Mouse (Mus musculus) limb, embryonic 13.5 days (tissue): ENCODE results near the gene Glis3. TPM values are rescaled to one million over a fixed set of nuclear protein-coding genes. Genes with fewer than 3 reads are reported as not detected.
A peak's percentile ranks its signal among the peaks of the same experiment; 100 is the strongest.

Experiments used
- ATAC-seq: fragments of 200-750 bp; cut with Nextera tagmentation; 2 replicates; pipeline ENCODE4 v1.8.0; 2017; ENCODE audit warnings: low read depth, moderate number of reproducible peaks, moderate TSS enrichment; ENCODE audit not compliant: low FRiP score
- H3K27ac ChIP-seq: fragments of 300-500 bp; sonication (generic); 2 replicates; pipeline ENCODE4 v1.5.1; 2015; ENCODE audit warnings: inconsistent platforms, mild to moderate bottlenecking, moderate library complexity
- H3K27me3 ChIP-seq: fragments of 300-500 bp; sonication (generic); 2 replicates; pipeline ENCODE4 v1.6.1; 2015; ENCODE audit warnings: mild to moderate bottlenecking, inconsistent platforms
- H3K36me3 ChIP-seq: fragments of 300-500 bp; sonication (generic); 2 replicates; pipeline ENCODE4 v1.6.1; 2015; ENCODE audit warnings: inconsistent platforms, mild to moderate bottlenecking, moderate library complexity
- H3K4me1 ChIP-seq: fragments of 300-500 bp; sonication (generic); 2 replicates; pipeline ENCODE4 v1.6.1; 2015; ENCODE audit warnings: inconsistent platforms
- H3K4me2 ChIP-seq: fragments of 300-500 bp; sonication (generic); replicated peaks from 2 replicates; pipeline ENCODE4 v1.6.1; 2015; ENCODE audit warnings: inconsistent platforms, mild to moderate bottlenecking, moderate library complexity
- H3K4me3 ChIP-seq: fragments of 300-500 bp; sonication (generic); 2 replicates; pipeline ENCODE4 v1.5.1; 2015; ENCODE audit warnings: moderate library complexity, mild to moderate bottlenecking, inconsistent platforms
- H3K9ac ChIP-seq: fragments of 300-500 bp; sonication (generic); 2 replicates; pipeline ENCODE4 v1.6.1; 2015; ENCODE audit warnings: mild to moderate bottlenecking, inconsistent platforms
- H3K9me3 ChIP-seq: fragments of 300-500 bp; sonication (generic); 2 replicates; pipeline ENCODE4 v1.6.1; 2016; ENCODE audit warnings: inconsistent platforms
- WGBS: fragments of 180-500 bp; shearing (Covaris S2); methylation state at CpG from one replicate; pipeline ENCODE4 v1.1.7; 2015; 5-methylcytosine and 5-hydroxymethylcytosine counted together
- polyA plus RNA-seq: library from polyadenylated mRNA; unstranded; fragments of >200 nt; fragmentation: Nextera tagmentation; extraction: Ambion mirVana; gene quantifications from 2 replicates; pipeline ENCODE4 v1.2.1, GENCODE M21; 2015

Glis3 gene
- polyA plus RNA-seq, 1 experiment from 2014 or later, result 4.7 TPM

DNA sequence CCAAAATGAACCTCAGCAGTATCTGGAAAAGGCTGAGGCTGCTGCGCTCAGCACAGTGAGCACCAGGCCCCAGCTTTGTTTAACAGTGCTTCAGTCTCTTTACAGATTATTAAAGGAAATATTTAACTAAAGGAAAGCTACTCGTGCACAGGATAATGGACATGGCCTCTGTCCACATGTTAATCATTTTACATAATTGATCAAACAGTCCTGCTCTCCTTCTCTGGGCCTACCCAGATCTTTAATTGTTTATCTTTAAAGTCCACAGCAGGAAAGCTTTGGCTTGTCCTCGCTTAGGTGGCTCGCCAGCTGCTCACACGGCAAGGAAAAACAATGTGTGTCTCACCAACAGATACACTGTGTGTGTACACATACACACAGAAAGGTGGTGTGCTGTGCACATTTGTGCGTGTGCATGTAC lies 159.1 kb downstream of the Glis3 start:
- 71% methylated on average over 6 of the region's 6 CpGs for WGBS
- Histone ChIP-seq H3K9ac (no peak overlapping the region), H3K27ac (no peak overlapping the region), H3K27me3 (no peaks in the 10 kb centered on the region), H3K4me2 (no peak overlapping the region), H3K4me1 (peaks cover 46% of the 10 kb centered on the region), H3K9me3 (no peaks in the 10 kb centered on the region), H3K36me3 (no peaks in the 10 kb centered on the region), H3K4me3 (no peak overlapping the region)
- ATAC-seq, result no peak

DNA sequence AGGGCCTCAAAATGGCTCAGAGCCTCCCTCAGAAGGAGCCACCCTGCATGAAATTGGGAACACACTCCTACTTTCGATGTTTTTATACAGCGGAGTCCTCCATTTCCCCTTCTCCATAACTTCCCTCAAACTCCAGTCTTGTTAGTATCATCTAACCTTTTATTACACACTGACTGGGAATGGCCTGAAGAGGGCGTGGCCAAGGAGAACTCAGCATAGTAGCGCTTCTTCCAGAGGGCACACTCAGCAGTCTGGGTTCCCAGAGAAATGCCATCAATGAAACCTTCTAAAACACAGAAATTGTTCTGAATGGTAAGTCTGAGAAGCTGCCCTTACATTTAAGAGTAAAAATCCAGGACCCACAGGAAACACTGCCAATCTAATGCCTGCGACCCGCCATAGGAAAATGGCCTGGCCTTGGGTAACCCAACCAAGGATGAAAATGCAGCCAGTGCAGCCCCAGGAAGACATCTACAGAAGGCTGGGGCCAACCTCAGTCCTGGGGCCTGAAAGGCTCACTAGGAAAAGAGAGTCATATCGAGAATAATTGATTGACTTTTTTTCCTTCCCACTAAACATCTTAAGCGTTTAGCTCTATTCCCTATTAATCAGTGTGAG lies 159.6 kb downstream of the Glis3 start:
- Histone ChIP-seq H3K27me3 (no peaks in the 10 kb centered on the region), H3K27ac (no peak overlapping the region), H3K36me3 (no peaks in the 10 kb centered on the region), H3K4me2 (no peak overlapping the region), H3K9me3 (no peaks in the 10 kb centered on the region), H3K9ac (no peak overlapping the region), H3K4me3 (no peak overlapping the region), H3K4me1 (peaks cover 46% of the 10 kb centered on the region)
- no peak for ATAC-seq
- WGBS, result 86% methylated on average over 8 of the region's 8 CpGs

DNA sequence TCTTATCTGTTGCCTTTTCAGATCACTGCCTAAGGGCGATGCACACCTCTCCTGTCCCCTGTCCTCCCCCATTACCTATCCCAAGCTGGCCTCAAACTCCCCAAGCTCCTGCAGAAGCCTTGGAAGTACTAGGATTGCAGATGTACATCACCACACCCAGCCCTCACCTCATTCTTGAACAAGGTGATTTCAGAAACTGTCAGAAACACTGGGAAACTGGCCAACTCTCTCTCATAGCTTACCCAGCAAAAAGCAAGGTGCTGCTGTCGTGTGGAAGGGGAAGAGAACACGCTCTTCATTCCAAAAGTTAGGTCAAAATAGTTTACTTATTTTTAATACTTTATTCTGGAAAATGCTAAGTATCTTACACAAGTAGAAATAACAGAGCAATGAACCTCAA lies 160.6 kb downstream of the Glis3 start:
- Histone ChIP-seq H3K36me3 (no peaks in the 10 kb centered on the region), H3K4me2 (no peak overlapping the region), H3K4me3 (no peak overlapping the region), H3K9ac (no peak overlapping the region), H3K27ac (no peak overlapping the region), H3K27me3 (no peaks in the 10 kb centered on the region), H3K4me1 (peaks cover 52% of the 10 kb centered on the region), H3K9me3 (no peaks in the 10 kb centered on the region)
- ATAC-seq, result no peak
- 70% methylated on average over 3 of the region's 3 CpGs for WGBS

DNA sequence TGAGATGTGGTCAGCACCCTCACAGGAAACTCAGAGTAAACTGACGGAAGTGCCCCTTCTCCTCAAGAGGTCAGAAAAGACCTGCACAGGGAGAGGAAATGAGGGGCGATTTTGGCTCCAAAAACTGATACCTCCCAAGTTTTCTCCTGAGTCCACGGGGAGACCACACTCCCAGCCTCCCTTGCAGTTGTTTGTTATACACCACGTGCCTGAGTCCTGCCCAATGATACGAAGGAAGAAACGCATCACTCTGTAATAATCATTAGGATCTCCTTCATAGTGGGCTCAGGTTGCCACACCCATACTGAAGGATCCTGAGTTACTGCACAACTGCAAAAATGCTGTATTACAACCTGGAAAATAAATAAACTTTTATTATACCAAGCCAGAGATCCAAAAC lies 161.0 kb downstream of the Glis3 start:
- no peak overlapping the region for H3K9ac ChIP-seq
- WGBS, result 81% methylated on average over 6 of the region's 6 CpGs
- no peaks in the 10 kb centered on the region for H3K27me3 ChIP-seq

DNA sequence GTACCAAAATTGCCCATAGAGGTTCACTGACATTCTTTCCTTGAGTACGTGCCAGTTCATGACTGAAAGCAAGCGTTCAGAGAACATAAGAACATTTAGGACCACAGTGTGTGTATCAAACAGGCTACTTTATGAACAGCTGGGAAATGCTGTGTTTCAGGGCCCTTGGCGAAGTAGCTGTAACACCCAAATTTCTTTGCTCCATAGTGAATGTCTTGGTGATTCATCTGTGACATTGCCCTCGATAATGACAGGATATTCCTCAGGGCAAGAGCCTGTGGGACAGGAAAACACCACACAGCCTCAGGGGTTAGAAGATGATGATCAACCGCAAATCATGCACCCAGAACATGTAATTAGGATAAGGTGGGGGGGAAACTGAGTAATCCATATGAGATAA lies 161.6 kb downstream of the Glis3 start:
- H3K4me1 ChIP-seq, result peaks cover 48% of the 10 kb centered on the region
- ATAC-seq, result no peak
- H3K4me3 ChIP-seq, result no peak overlapping the region
- 59% methylated on average over 5 of the region's 5 CpGs for WGBS
- H3K27ac ChIP-seq, result no peak overlapping the region
- H3K9ac ChIP-seq, result no peak overlapping the region
- no peak overlapping the region for H3K4me2 ChIP-seq
- no peaks in the 10 kb centered on the region for H3K27me3 ChIP-seq
- no peaks in the 10 kb centered on the region for H3K36me3 ChIP-seq
- H3K9me3 ChIP-seq, result no peaks in the 10 kb centered on the region

More for the DNA sequence above, 161.0 kb downstream of the Glis3 start:
- Histone ChIP-seq H3K36me3 (no peaks in the 10 kb centered on the region), H3K4me1 (peaks cover 47% of the 10 kb centered on the region), H3K4me3 (no peak overlapping the region), H3K27ac (no peak overlapping the region), H3K9me3 (no peaks in the 10 kb centered on the region), H3K4me2 (no peak overlapping the region)
- ATAC-seq, result no peak

DNA sequence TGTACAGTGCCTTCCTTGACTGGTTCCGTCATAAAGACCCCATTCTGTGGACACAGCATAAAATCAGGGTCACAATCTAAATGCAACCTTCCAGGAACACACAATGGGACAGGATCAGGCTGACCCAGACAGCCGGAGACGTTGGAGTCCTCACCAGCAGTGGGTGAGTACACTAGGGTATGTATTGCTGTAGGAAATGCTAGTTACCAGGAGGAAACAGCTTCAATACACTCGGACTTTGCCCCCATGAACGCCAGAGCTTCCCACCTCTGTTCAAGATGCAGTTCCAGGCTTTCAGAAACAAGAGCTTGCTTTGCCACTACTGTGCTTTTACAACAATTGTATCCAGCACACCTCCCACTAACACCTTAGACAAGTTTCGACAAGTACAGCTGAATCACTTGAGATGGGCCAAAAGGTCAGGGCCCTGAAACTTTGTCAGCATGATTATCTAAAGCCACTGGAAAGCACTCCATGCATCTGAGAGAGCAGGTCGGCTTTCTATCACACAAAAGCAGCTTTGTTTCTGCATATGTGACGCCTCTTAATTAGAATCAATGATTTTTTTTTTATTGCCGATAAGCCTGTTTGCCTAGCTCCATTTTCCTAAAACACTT lies 162.3 kb downstream of the Glis3 start:
- Histone ChIP-seq H3K27me3 (no peaks in the 10 kb centered on the region), H3K36me3 (no peaks in the 10 kb centered on the region), H3K4me1 (peaks cover 52% of the 10 kb centered on the region), H3K4me2 (no peak overlapping the region), H3K9ac (no peak overlapping the region), H3K9me3 (no peaks in the 10 kb centered on the region), H3K27ac (no peak overlapping the region), H3K4me3 (no peak overlapping the region)
- ATAC-seq, result no peak
- WGBS, result 54% methylated on average over 9 of the region's 9 CpGs

DNA sequence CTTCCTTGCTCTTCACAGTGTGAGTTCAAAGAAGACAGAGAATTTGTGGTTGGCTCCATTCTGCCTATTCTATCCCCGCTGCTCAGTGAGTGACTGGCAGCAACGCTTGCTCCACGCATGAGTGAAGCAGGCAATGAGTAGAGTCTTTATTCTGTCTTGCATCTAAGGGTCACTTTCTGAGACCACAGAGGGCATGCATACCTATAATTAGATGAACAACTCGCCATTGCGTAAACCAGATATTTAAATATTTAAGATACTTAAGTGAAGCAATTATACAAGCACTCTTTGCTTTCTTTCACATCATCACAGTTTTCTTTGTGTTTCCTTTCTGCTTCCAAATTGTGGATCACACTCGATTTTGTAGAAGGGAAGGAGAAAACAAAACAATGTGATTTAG lies 163.4 kb downstream of the Glis3 start:
- Histone ChIP-seq H3K4me2 (no peak overlapping the region), H3K9me3 (no peaks in the 10 kb centered on the region), H3K27me3 (no peaks in the 10 kb centered on the region), H3K36me3 (no peaks in the 10 kb centered on the region), H3K9ac (no peak overlapping the region), H3K4me3 (no peak overlapping the region), H3K4me1 (peaks cover 60% of the 10 kb centered on the region), H3K27ac (no peak overlapping the region)
- no peak for ATAC-seq
- WGBS, result 87% methylated on average over 6 of the region's 6 CpGs

- Histone ChIP-seq H3K4me3 (no peak overlapping the region), H3K4me1 (peaks cover 27% of the 10 kb centered on the region), H3K27ac (0 out of 2 replicates have a peak overlapping the region, but pooled peaks have one; percentile 44), H3K4me2 (peak overlapping the region; percentile 51), H3K36me3 (no peaks in the 10 kb centered on the region), H3K27me3 (no peaks in the 10 kb centered on the region), H3K9ac (no peak overlapping the region), H3K9me3 (peaks cover 5% of the 10 kb centered on the region; the same call in 1 of the 2 replicates)
- WGBS, result 15% methylated on average over 11 of the region's 11 CpGs
- ATAC-seq, result peak; percentile 90
Measured at GRCm38 (mm10) chr19:28512475-28512874, 167.4 kb downstream of the Glis3 start.

DNA sequence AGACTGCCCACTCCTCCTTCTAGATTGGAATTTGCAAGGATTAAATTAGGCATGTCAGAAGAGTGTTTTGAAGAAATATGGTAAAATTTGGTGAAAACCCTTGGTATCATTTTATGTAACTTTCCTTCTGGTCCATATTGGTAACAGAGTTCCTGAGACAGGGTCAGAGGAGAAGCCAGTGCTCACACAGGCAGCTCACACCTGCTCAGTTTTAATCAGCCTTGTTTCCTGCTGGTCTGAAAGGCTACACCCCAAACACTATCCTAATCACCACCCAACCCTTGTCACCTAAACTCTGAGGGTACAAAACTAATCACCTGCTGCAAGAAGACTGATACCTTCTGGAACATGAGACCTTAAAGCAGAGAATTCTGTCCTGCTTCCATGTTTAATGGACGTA lies 168.0 kb downstream of the Glis3 start:
- Histone ChIP-seq H3K27me3 (no peaks in the 10 kb centered on the region), H3K36me3 (no peaks in the 10 kb centered on the region), H3K4me2 (peak overlapping the region; percentile 51; the same call in 1 of the 2 replicates), H3K9ac (no peak overlapping the region), H3K9me3 (peaks cover 5% of the 10 kb centered on the region; the same call in 1 of the 2 replicates), H3K4me1 (peaks cover 24% of the 10 kb centered on the region), H3K4me3 (no peak overlapping the region), H3K27ac (no peak overlapping the region)
- ATAC-seq, result no peak
- WGBS, result 38% methylated on average over 1 of the region's 1 CpGs

- Histone ChIP-seq H3K4me2 (no peak overlapping the region), H3K27ac (no peak overlapping the region), H3K9ac (no peak overlapping the region), H3K4me1 (peaks cover 10% of the 10 kb centered on the region), H3K36me3 (no peaks in the 10 kb centered on the region), H3K9me3 (peaks cover 5% of the 10 kb centered on the region; the same call in 1 of the 2 replicates), H3K27me3 (no peaks in the 10 kb centered on the region; the same call in 1 of the 2 replicates), H3K4me3 (no peak overlapping the region)
- no peak for ATAC-seq
- 66% methylated on average over 6 of the region's 6 CpGs for WGBS
Measured at GRCm38 (mm10) chr19:28505376-28505775, 174.5 kb downstream of the Glis3 start.

GRCm38 (mm10) chr19:28503011-28503410 lies 176.9 kb downstream of the Glis3 start:
- no peak overlapping the region for H3K4me3 ChIP-seq
- H3K36me3 ChIP-seq, result no peaks in the 10 kb centered on the region
- no peak overlapping the region for H3K27ac ChIP-seq
- peaks cover 10% of the 10 kb centered on the region for H3K4me1 ChIP-seq
- 64% methylated on average over 12 of the region's 12 CpGs for WGBS
- H3K27me3 ChIP-seq, result no peaks in the 10 kb centered on the region; the same call in 1 of the 2 replicates
- no peaks in the 10 kb centered on the region for H3K9me3 ChIP-seq
- H3K9ac ChIP-seq, result no peak overlapping the region
- ATAC-seq, result no peak
- H3K4me2 ChIP-seq, result peak overlapping the region; percentile 11; the same call in 1 of the 2 replicates

DNA sequence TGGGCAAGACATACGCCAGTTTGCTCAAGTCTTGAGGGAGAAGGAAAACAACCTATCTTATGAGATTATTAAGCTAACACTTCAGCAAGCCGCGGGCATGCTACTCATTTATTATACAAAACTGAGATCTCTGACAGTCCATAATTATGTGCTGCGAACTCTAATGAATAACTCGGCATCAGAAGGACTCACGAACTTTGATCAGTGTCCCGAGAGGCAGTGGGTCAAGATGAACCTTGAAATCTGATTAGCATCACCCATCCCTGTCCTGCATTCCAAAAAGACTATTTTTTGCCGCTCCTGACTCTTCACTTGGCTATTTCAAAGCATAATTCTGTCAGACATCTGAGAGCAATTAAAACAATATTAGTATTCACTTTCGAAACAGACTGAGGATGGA lies 178.9 kb downstream of the Glis3 start:
- peaks cover 10% of the 10 kb centered on the region for H3K4me1 ChIP-seq
- H3K36me3 ChIP-seq, result no peaks in the 10 kb centered on the region
- no peak overlapping the region for H3K4me2 ChIP-seq
- no peak overlapping the region for H3K4me3 ChIP-seq
- no peak overlapping the region for H3K27ac ChIP-seq
- no peak for ATAC-seq
- H3K27me3 ChIP-seq, result no peaks in the 10 kb centered on the region; the same call in 1 of the 2 replicates
- 77% methylated on average over 9 of the region's 9 CpGs for WGBS
- H3K9me3 ChIP-seq, result no peaks in the 10 kb centered on the region
- H3K9ac ChIP-seq, result no peak overlapping the region
